Mouse (Mus musculus) urinary bladder, adult 2 months (tissue): ENCODE measurements around the gene Plcb3. TPM values are rescaled to one million over a fixed set of nuclear protein-coding genes. Genes with fewer than 3 reads are reported as not detected.

Source experiments
- DNase-seq: peaks from one replicate; pipeline ENCODE4 v3.0.0; 2022; ENCODE audit warnings: low spot score
- polyA plus RNA-seq: library from polyadenylated mRNA; depleted of rRNA; stranded (reverse); fragments of >200 nt; gene quantifications from 2 replicates; pipeline ENCODE4 v1.2.3, GENCODE M21; 2012

The Plcb3 gene
- polyA plus RNA-seq, 1 experiment: 88.1 TPM

DNA sequence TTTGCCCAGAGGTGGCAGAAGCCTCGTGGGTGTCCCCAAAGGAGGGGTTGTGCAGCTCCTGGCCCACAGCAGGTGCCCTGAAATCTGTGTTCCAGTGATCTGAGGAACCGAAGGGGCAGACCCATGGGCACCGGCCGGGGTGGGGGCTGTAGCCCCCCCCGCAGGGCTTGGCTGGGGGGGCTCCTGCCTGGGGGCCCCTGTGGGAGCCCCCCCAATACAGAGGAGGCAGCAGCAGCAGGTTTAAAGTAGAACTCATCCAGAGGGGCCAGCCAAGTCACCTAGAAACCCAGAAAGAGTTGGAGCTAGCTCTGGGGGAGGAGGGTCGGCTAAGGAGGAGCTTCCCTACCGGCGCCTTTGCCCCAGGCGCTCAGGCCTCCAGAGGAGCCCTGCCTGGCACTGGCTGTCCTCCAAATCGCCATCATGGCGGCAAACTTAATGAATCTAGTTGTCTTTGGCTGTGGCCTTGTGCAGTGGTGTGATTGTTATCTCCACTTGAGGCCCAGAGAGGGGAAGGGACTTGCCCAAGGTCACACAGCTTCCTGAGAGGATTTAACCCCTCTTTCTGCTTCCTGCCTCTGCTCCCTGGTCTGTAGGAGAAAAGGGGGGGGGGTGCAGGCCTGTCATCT is 5.7 kb downstream of the Plcb3 start:
- no peak for DNase-seq

DNA sequence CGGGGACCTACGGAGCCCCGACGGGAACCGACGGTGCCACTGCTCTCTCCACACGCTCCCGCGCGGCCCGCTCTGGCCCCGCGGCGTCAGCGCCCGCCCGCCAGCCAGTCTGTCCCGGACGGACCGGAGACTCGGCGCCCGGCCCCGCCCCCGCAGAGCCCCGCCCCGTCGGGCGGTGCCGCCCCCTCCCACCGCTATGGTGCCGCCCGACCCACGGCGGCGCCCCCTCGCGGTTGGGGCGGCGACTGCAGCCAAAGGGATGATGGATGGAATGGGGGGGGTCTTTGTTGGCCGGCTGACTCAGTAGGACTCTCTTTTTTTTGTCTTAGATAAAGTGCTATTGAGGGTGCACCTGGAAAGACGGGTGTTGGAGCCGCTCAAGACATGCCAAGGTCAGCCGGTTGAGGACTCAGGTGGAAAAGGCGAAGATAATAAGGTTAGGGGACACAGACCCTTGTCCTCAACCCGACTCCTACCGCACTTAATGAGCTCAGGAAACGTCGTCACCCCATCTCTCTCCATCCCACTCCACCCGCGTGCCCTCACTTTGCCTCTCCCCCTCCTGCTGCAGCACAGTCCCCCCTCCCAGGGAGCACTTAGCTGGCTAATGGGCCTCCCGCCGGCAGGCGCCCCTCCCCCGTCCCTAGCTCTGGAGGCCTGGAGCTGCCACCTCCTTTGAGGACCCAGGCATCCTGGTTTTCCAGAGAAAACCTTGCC is 6.4 kb downstream of the Plcb3 start:
- DNase-seq: peak; percentile 79

DNA sequence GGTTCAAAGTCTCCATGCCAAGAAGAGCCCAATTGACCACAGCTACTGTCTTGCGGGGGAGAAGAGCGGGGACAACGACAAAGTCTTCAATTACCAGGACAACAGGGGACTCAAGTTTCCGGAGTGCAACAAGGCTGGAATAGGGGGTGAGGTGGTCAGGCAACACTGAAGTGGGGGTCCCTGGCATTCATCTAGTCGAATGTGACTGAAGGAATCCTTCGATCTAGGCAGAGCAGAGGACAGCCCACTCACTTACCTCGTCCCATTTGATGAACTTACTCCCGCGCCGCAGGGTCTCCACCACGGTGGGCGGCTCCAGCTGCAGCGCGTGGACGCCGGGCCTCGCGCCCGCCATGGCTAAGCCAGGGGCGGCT is 7.0 kb downstream of the Plcb3 start:
- no peak for DNase-seq

DNA sequence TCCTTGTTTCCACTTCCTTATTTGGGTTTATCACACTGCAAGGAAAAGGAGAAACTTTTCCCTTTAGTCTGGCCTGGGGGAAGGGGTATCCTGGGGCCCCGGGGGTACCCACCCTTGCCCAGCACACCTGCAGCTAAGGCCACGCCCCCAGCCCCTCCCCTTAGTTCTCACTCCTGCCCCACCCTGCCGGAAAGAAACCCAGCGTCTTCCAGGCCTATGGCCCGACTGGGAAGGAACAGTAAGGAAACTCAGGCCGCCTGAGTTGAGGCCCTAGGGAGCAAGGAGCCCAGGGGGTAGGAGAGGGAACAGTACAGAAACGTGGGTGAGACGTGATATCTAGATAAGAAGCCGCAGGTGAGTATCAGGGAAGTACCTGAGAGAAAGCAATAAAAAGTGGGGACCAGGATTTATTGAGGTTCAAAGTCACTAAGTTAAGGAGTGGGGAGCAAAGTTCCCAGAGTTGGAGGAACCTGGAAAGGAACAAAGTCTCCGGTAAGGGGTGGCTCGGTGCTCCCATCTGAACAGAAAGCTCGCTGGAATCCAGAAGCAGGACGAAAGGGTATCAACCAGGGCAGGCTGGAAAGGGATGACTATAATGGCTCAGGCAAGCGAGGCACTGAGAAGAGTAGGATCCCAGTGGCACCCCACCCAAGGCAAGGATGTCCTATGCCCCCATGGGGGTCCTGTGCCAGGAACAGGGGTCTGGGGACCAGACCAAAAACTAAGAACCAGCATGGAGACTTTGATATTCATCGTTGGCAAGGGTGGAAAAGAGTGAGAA is 7.6 kb downstream of the Plcb3 start:
- no peak for DNase-seq

DNA sequence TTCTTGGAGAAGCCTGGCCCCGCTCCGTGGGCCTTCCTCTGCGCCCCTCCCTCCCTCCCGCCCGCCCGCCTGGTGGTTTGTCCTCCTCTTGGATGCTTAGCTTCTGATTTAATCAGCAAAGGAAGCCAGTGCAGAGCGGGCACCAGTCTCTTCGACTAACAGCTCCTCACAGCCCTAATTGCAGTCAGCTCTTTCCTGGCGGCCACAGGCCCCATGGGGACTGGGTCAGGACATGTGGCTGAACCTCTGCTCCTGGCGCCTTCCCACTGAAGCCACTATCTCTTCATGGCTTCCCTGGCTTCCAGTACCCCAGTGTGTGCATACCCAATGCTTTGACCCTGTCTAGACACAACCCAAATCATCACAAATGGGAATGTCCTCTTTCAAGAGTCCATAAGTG is 19.8 kb downstream of the Plcb3 start:
- DNase-seq: no peak

DNA sequence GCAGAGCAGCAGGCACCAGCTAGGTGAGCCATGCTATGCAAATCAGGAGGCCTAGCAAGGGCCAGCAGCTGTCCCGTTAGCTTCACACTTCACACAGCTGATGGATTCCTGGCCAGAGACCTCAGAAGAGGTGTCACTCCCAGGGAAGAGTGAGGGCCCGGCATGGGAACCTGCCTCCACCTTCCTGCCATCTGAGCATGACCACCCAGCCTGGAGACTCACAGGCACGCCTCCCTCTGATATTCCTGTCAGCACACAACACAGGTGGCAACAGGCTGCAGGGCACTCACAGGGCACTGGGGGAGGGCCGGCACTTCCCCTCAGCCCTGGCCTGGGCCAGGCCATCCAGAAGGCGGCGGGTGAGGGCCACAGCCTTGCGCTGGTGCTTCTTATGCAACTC is 20.8 kb downstream of the Plcb3 start:
- no peak for DNase-seq

DNA sequence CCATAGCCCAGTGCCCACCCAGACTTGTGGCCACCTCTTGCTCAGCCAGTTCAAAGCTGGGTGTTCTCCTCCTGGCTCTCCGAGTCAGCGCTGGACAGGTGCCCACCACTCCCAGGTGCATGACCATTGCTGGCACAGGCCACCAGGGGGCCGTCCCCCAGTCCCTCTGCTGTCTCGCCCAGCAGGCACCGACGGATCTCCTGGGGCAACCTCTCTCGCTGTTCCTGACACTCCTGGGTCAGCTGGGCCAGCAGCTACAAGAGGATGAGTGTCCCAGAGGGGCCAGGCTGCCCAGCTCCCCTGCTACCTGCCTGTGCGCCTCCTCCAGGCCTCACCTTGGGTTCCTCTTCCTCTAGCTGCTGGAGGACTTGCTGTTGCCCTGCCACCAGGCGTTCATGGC is 22.2 kb downstream of the Plcb3 start:
- no peak for DNase-seq

DNA sequence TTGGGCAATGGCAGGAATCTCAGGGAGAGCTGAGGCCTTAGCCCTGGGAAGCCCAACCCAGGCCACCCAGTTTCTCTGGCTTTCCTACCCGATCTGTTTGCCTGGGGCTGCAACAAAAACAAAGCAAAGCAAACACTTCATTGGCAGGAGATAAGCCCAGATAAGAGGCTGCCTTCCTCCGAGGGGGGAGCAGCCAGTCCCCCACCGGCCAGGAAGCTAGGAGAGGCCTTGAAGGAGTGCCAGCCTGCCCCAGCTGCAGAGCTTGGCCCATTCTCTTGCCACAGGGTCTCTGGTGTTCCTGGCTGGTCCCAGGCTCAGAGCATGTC is 23.6 kb downstream of the Plcb3 start:
- DNase-seq: peak; percentile 57

DNA sequence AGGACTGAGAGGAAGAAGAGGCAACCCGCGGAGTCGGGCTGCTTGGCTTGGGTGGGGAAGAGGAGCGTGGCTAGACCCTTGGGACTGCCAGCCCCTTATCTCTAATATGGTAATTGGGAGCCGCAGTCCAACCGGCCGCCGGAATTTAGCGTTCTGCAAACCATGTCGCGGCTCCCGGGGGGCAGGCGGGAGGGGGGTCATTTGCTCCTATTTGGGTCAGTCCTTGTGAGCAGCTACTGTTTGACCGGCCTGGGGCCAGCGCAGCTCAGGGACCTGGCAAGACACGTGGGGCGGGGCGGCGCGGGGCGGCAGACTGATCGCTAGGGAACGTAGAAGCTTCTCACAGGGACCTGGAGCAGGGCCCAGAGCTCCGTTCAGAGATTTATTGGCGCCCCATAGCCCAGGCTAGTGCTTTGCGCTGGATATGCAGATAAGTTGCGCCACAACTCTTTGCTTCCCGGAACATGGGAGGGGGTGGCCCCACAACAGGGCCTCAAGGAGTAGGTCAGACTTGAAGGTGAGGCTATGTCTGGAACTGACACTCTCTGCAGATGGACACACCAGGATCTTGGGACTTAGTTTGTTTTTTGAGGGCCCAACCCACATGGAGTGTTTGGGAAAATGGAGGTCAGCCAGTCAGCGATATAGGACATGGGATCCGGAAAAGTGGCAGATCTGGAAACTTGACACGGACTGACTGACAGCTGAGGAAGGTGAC is 24.1 kb downstream of the Plcb3 start:
- DNase-seq: peak; percentile 81

DNA sequence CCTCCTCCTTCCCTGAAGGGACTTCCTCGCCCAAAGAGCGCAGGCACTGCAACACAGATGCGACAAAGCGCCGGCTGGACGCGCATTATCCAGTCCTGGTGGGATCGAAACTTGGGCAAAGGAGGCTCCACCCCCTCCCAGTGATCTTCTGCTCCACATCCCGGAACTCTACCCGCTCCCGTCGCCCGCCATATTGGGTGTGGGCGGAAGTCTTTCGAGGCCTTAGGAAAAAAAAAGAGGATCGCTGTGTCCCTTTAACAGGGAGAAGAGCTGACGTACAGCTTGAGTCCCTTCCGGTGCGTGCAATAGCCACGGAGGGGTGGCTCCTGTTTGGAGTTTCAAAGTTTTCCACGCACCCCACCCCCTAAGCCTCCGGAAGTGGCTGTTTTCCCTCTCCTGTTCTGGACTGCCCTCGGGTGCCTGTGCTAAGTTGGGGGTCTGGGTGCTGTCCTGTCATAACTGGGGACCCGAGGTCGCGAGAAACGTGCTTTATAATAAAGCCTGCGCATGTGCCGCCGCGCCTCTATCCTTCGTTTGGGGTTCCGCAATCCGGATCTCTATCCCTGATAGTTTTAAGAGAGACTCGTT is 24.8 kb downstream of the Plcb3 start:
- DNase-seq: peak; percentile 83

DNA sequence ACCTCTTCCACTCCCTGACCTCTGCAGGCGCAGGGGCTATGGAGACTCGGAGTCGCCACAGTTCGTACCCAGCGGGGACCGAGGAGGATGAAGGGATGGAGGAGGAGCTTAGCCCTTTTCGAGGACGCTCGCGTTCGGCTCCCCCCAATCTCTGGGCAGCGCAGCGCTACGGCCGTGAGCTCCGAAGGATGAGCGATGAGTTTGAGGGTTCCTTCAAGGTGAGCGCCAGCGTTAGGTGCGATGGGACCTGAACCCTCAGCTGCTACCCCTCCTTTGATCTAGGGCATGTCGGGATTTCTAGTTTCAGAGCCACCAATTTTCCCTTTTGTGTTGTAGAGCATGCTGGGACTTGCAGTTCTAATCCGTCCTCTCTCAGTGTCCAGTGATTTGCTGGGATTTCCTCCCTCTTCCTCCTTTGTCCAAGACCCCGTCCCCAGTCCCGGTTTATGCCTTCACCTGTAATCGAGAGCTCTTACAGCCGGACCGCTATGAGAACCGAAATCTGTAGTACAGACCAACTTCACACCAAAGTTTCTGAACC is 25.6 kb downstream of the Plcb3 start:
- peak; percentile 56 for DNase-seq

DNA sequence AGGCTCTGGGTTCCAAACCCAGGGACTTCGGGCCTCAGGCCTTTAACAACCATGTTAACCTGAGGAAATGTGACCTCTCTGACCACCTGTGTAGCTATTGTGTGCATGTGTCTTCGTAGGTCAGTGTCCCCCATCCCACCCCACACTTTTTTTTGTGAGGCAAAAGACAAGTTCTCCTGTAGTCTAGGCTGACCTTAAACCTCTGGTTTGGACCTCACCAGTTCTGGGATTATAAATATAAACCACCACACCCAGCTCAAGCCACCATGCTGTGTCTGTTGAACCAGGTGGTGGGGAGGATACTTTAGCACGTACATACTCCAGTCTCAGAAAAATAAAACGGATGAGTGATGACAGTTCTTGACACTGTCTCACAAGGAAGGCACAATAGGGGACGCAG is 26.3 kb downstream of the Plcb3 start:
- DNase-seq: no peak

DNA sequence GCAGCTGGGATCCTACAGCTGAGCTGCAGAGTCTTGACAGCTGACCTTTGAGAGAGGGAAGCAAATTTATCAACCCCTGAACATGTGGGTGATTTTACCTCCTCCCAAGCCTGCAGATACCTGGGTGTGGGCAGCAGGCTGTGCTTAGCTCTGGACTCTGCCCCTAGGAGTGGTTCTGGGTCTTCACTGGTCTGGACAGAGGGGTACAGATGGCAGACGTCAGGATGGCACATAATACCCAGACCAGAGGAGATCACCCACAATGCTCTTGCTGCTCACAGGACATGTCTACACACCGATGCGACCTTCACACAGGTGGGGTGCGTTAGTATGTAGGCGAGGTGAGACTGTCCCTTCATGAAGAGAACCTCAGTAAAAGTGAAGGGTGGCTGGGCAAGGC is 26.7 kb downstream of the Plcb3 start:
- no peak for DNase-seq

DNA sequence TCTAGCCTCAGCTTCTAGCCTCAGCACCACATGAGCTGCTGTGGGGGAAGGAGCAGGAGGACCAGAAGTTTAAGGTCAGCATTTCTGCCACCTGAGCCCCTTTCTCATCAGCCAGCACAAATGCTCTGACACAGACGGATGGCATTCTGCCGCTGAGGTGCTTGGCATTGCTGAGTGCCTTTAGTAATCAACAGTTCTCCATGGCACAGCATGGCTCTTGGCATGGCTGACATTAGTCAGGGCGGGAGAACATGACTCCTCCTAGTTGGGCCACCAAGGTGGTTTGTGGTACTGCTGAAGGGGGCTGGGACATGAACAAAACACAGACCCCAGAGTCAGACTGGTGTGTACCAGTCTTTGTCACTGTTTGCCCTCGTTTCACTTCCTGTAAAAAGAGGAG is 28.1 kb downstream of the Plcb3 start:
- DNase-seq: no peak

DNA sequence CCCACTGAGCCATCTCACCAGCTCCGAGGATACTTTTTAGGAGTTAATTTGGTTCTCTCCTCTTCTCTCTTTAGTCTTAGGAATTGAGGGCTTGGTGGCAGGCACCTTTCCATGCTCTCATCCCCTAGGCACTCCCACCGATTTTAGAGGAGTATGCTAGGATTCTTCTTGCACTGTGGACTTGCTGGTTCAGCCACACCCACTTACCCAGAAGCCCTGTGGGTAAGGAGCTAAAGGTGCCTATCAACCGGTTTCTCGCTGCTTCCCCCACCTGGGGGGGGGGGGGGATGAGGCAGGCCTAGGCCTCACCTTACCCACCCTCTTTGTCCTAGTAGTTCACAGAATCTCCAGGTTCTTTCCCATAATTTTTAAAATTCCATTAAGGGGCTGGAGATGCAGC is 28.5 kb downstream of the Plcb3 start:
- DNase-seq: no peak

DNA sequence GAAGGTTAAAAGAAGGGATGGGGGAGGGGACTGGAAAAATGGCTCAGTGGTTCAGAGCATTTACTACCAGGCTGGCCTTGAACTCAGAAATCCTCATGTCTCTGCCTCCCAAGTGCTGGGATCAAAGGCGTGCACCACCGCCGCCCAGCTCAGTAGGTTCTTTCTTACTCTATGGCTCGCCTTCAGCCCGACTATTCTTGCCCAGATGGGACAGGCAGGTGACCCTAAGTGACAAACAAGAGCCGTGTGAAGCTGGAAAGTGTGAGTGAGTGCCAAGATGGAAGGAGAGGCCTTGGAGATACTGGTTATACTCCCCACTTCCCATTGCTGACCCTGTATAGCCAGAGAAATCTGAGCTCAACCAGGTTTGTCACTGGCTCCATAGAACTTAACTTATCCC is 32.6 kb downstream of the Plcb3 start:
- no peak for DNase-seq

DNA sequence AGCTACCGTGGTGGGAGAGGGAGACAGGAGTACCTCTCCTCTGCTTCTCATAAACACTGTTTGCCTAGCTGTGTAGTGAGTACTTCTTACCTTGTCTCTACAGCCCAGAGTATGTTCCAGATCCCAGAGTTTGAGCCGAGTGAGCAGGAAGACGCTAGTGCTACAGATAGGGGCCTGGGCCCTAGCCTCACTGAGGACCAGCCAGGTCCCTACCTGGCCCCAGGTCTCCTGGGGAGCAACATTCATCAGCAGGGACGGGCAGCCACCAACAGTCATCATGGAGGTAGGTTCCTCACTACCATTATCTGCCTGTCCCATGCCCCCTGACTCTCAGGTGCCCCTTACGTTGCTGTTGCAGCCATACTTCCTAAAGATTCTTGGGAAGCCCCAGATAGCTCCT is 33.5 kb downstream of the Plcb3 start:
- no peak for DNase-seq

DNA sequence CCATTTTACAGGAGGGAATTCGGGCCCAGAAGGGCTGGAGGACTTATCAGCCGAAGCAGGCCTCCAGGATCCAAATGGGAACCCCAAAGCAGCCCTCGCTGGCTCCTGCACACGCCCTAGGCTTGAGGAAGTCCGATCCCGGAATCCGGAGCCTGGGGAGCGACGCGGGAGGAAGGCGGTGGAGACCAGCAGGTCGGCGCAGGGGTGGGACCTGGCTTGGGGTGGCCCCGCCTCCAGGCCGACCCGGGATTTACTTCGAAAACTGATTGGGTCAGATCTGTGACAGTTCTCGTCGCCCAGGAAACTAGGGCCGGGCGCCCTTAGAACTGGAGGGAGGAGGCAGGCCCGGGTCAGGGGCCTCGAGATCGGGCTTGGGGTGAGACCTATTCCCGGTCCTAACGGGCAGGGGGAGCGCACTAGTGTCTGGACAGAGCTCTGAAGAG is 34.0 kb downstream of the Plcb3 start, which contains the start of gene Gpr137:
TSS of gene Gpr137 (minus strand) at position 232 of the 443 bp plus-strand sequence.
- DNase-seq: peak; percentile 89

DNA sequence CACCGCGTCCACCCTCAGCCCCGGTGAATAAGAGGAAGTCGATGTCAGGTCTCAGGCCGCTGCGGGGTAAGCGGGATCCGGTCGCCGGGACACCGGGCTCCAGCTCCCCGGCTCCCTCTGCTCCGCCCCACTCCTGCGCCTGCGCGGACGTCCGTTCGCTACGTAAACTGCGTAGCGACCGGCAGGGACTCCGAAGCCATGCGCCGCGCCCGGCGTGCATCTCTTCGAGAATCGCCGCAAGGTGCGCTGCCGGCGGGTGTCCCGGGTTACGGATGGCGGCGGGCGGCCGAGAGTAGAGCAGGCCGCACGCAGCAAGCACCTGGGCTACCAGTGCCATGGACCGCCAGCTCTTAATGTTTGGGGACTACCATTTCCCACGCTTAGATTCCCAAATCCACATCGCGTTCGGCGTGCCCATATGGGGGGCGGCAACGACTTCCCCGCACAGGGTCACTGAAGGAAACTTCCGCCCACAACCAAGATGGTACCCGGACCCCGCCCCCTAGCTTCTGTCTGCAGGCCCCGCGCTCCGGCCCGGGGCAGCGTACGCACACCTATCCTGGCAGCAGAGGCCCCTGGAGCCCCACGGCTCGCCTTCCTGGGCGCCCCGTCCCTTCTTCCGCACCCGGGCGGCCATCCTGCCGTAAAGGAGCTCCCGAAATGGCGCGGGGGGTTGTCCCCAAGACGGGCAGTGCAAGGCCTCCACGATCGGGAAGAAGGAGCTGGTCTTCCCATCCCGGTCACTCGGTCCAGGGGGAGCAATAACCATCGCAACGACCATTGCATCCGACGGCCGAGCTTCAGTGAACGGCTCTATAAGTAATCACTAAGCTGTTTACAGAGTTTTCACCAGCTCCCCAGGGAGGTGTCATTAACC is 34.7 kb downstream of the Plcb3 start, which contains the start of gene Bad:
TSS of gene Bad (plus strand) at position 490 of the 877 bp plus-strand sequence.
- peak; percentile 98 for DNase-seq
